Mouse (Mus musculus): ENCODE measurements around the gene Mia3. TPM values are rescaled to one million over a fixed set of nuclear protein-coding genes. Genes with fewer than 3 reads are reported as not detected.
"Not testable (repeated sequence)": the region's sequence is repeated elsewhere in the genome, so short reads cannot be mapped to it uniquely, and the experiment has no call there.

Gene Mia3
- 100 to 1,000 TPM; 197 to 218 TPM for total RNA-seq (2021)
- long read RNA-seq, partial matches to known transcripts: 2 of 3 reads
- long read RNA-seq, other reads (novel, unspliced or antisense): 1 of 3 reads

GRCm38 (mm10) chr1:183369427-183370014 is at the start of gene Mia3:
TSS of gene Mia3 (minus strand) at chr1:183369553.
- DNase-seq (ENCODE audit: low spot score in 2 of 2): peak; percentile 98 to 99

GRCm38 (mm10) chr1:183417873-183418272 is 48.5 kb upstream of the Mia3 start, which contains the start of gene Hhipl2:
TSS of gene Hhipl2 (plus strand) at chr1:183418215.
- no peak for DNase-seq (ENCODE audit: low spot score in 2 of 2)

GRCm38 (mm10) chr1:183414081-183414727 is 44.9 kb upstream of the Mia3 start:
- no peak for DNase-seq (ENCODE audit: low spot score in 2 of 2)

- DNase-seq (ENCODE audit: low spot score in 2 of 2): no peak
These were observed 34.0 kb upstream of the Mia3 start for GRCm38 (mm10) chr1:183403396-183403795.

- peak; percentile 90 to 94 for DNase-seq (ENCODE audit: low spot score in 2 of 2)
These were observed 19.4 kb upstream of the Mia3 start, which contains the start of gene Taf1a for GRCm38 (mm10) chr1:183388426-183389406. TSS of gene Taf1a (plus strand) at chr1:183388981.

GRCm38 (mm10) chr1:183387421-183387820 is 18.1 kb upstream of the Mia3 start:
- DNase-seq (ENCODE audit: low spot score in 2 of 2): not testable (repeated sequence)

GRCm38 (mm10) chr1:183382621-183383020 is 13.3 kb upstream of the Mia3 start:
- no peak for DNase-seq (ENCODE audit: low spot score in 2 of 2)

GRCm38 (mm10) chr1:183381816-183382215 is 12.5 kb upstream of the Mia3 start:
- DNase-seq (ENCODE audit: low spot score in 2 of 2): no peak

- DNase-seq (ENCODE audit: low spot score in 2 of 2): not testable (repeated sequence)
These were observed 10.0 kb upstream of the Mia3 start for GRCm38 (mm10) chr1:183379376-183379775.

- DNase-seq (ENCODE audit: low spot score in 2 of 2): no peak
These were observed 9.1 kb upstream of the Mia3 start for GRCm38 (mm10) chr1:183378321-183378941.

- DNase-seq (ENCODE audit: low spot score in 2 of 2): no peak
These were observed 7.7 kb upstream of the Mia3 start for GRCm38 (mm10) chr1:183377045-183377444.

- no peak for DNase-seq (ENCODE audit: low spot score in 2 of 2)
These were observed 5.4 kb upstream of the Mia3 start for GRCm38 (mm10) chr1:183374728-183375127.

- DNase-seq (ENCODE audit: low spot score in 2 of 2): peak in 1 of 2 experiments; percentile 30
These were observed 552 bp downstream of the Mia3 start for GRCm38 (mm10) chr1:183368601-183369400.

GRCm38 (mm10) chr1:183366361-183366760 is 3.0 kb downstream of the Mia3 start:
- DNase-seq (ENCODE audit: low spot score in 2 of 2): no peak

GRCm38 (mm10) chr1:183363577-183363867 is 5.8 kb downstream of the Mia3 start:
- DNase-seq (ENCODE audit: low spot score in 2 of 2): no peak

GRCm38 (mm10) chr1:183362729-183363576 is 6.4 kb downstream of the Mia3 start:
- DNase-seq (ENCODE audit: low spot score in 2 of 2): no peak

GRCm38 (mm10) chr1:183362301-183362700 is 7.1 kb downstream of the Mia3 start:
- no peak for DNase-seq (ENCODE audit: low spot score in 2 of 2)

GRCm38 (mm10) chr1:183358901-183359300 is 10.5 kb downstream of the Mia3 start:
- no peak for DNase-seq (ENCODE audit: low spot score in 2 of 2)

- DNase-seq (ENCODE audit: low spot score in 2 of 2): peak in 1 of 2 experiments; percentile 78
These were observed 19.5 kb downstream of the Mia3 start for GRCm38 (mm10) chr1:183349840-183350239.

Measured in layer of hippocampus, adult 18-20 months (tissue).